Mouse (Mus musculus): ENCODE measurements at regions not wholly inside any gene's neighbourhood (a gene's known extent, or its start where the extent isn't known, plus 50 kb on each side); places are given as distances from the start of the nearest gene placed in this dataset.

- TF ChIP-seq POLR2A (IDR thresholded peaks at IDR 0.05; ENCODE audit: extremely low read depth, insufficient read depth, low read length) (no peak), CTCF (IDR thresholded peaks at IDR 0.05; ENCODE audit: extremely low read depth, insufficient read depth, low read length) (no peak)
Observed at GRCm38 (mm10) chr6:101429634-101430033, 51.9 kb upstream of the Pdzrn3 start.

All from cortical plate, adult 2 months (tissue).